Mouse (Mus musculus): ENCODE measurements around the gene Serpina1e. TPM values are rescaled to one million over a fixed set of nuclear protein-coding genes. Genes with fewer than 3 reads are reported as not detected.
"Not testable (repeated sequence)": the region's sequence is repeated elsewhere in the genome, so short reads cannot be mapped to it uniquely, and the experiment has no call there.

The Serpina1e gene
- polyA plus RNA-seq, 1 experiment from 2014 or later: 82.4 TPM

DNA sequence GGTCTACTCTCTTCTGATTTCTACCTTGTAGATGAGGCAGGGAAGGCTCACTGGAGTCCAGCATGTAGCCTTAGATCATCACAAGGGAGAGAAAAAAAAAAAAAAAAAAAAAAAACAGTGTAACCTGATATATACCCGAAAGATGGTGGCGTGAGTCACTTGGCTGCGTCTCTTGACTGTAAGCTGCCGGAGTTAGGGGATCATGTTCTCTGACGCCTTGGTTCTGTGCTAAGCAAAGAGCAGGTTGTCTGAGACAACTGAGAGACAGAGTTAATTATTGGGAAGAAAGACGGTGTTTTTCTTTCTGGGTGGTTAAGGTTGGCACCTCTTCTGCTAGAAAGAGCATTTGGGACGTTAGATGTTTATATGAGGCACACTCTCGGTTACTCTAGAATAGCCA lies 4.1 kb upstream of the Serpina1e start:
- Histone ChIP-seq H3K9ac (no peak overlapping the region), H3K9me3 (replicated peaks) (peaks cover 4% of the 10 kb centered on the region; the same call in 1 of the 2 replicates), H3K36me3 (no peaks in the 10 kb centered on the region), H3K4me2 (no peak overlapping the region), H3K4me3 (replicated peaks) (no peak overlapping the region), H3K27ac (no peak overlapping the region), H3K4me1 (replicated peaks) (0 out of 2 replicates have a peak, but pooled peaks cover 3% of the 10 kb centered on the region), H3K27me3 (no peaks in the 10 kb centered on the region)
- no peak for ATAC-seq (ENCODE audit: low read depth)
- no peak for DNase-seq
- 67% methylated on average over 8 of the region's 8 CpGs for WGBS (ENCODE audit: insufficient replicate concordance)

GRCm38 (mm10) chr12:103962337-103962736 lies 3.6 kb upstream of the Serpina1e start:
- Histone ChIP-seq H3K36me3 (no peaks in the 10 kb centered on the region), H3K9me3 (replicated peaks) (peaks cover 4% of the 10 kb centered on the region; the same call in 1 of the 2 replicates), H3K27ac (no peak overlapping the region), H3K4me2 (no peak overlapping the region), H3K4me1 (replicated peaks) (0 out of 2 replicates have a peak, but pooled peaks cover 3% of the 10 kb centered on the region), H3K27me3 (no peaks in the 10 kb centered on the region), H3K4me3 (replicated peaks) (no peak overlapping the region), H3K9ac (no peak overlapping the region)
- DNase-seq (no peak), ATAC-seq (ENCODE audit: low read depth) (no peak)
- whole genome bisulfite sequencing (ENCODE audit: insufficient replicate concordance): 60% methylated on average over 5 of the region's 5 CpGs

DNA sequence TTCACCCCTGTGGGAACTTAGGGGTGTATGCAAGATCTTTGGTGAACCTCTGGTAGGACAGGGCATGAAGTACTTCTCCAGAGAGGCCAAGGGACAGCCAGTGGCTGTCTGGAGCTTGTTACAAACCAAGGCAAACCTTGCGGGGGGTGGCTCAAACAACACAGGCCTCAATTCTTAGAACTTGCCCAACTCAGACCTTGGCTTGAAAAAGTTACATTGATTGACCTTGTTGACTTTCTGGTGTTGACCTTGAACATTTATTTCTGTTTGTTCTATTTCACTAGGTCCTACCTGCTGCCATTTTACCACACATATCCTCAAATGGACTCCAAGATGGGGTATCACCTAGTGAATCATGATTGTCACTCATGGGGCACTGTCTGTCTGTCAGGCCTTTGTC lies 2.9 kb upstream of the Serpina1e start:
- H3K9ac ChIP-seq: no peak overlapping the region
- H3K4me1 ChIP-seq (replicated peaks): 0 out of 2 replicates have a peak, but pooled peaks cover 3% of the 10 kb centered on the region
- H3K36me3 ChIP-seq: no peaks in the 10 kb centered on the region
- no peak overlapping the region for H3K4me3 ChIP-seq (replicated peaks)
- 63% methylated on average over 1 of the region's 1 CpGs for WGBS (ENCODE audit: insufficient replicate concordance)
- no peaks in the 10 kb centered on the region for H3K27me3 ChIP-seq
- no peak for DNase-seq
- no peak overlapping the region for H3K27ac ChIP-seq
- no peak for ATAC-seq (ENCODE audit: low read depth)
- no peak overlapping the region for H3K4me2 ChIP-seq
- H3K9me3 ChIP-seq (replicated peaks): peaks cover 4% of the 10 kb centered on the region; the same call in 1 of the 2 replicates

GRCm38 (mm10) chr12:103956555-103956954 lies 2.2 kb downstream of the Serpina1e start:
- not testable (repeated sequence) for H3K9me3 ChIP-seq (replicated peaks); H3K36me3 ChIP-seq; DNase-seq; H3K4me1 ChIP-seq (replicated peaks); H3K9ac ChIP-seq; H3K4me3 ChIP-seq (replicated peaks); H3K27me3 ChIP-seq; H3K27ac ChIP-seq; ATAC-seq (ENCODE audit: low read depth)
- 0 out of 2 replicates have a peak overlapping the region, but pooled peaks have one; percentile 6 for H3K4me2 ChIP-seq
- WGBS (ENCODE audit: insufficient replicate concordance): 51% methylated on average over 2 of the region's 2 CpGs

DNA sequence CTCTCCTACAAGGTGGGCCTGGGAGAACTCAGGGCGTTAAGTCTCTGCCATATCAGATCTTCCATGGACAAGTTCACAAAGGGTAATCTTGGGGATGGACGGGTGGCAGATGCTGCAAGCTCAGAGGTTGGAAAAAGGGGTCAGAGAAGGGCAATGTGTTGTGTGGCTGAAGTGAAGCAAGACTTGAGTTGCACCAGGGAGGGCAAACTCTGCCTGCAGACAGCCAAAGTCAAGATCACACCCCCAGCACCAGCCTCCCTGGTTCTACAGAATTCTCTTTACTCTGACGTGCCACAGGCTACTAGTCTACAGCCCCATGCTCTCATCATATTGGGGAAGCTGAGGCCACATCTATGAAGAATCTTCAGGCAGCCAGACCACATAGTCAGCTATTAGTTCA lies 5.8 kb downstream of the Serpina1e start:
- not testable (repeated sequence) for ATAC-seq (ENCODE audit: low read depth); H3K9me3 ChIP-seq (replicated peaks); H3K4me1 ChIP-seq (replicated peaks); H3K36me3 ChIP-seq; DNase-seq; H3K27me3 ChIP-seq; H3K4me2 ChIP-seq; H3K4me3 ChIP-seq (replicated peaks); H3K9ac ChIP-seq; H3K27ac ChIP-seq
- WGBS (ENCODE audit: insufficient replicate concordance): 44% methylated on average over 3 of the region's 3 CpGs

DNA sequence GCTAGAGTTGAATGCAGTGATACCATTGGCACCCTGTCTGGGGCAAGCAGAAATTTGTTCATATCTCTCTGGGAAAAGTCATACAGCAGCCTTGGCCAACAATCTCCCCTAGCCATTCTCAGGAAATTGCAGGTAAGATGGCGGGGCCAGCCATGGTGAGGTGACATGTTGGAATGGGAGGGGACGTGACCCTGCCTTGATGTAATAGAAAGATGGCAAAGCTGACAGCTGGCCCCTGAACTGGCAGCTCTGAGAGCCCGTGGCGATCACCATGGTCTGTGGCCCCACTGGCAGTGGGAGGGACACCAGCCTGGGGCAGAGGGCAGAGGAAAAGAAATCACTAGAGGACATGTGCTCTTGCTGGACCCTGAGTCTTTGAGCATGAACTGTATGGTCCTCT lies 12.5 kb downstream of the Serpina1e start:
- no peak for DNase-seq
- H3K4me2 ChIP-seq: no peak overlapping the region
- no peak for ATAC-seq (ENCODE audit: low read depth)
- no peak overlapping the region for H3K9ac ChIP-seq
- WGBS (ENCODE audit: insufficient replicate concordance): 56% methylated on average over 4 of the region's 4 CpGs
- no peak overlapping the region for H3K4me3 ChIP-seq (replicated peaks)
- no peak overlapping the region for H3K27ac ChIP-seq
- no peaks in the 10 kb centered on the region for H3K36me3 ChIP-seq
- H3K27me3 ChIP-seq: no peaks in the 10 kb centered on the region
- no peaks in the 10 kb centered on the region for H3K4me1 ChIP-seq (replicated peaks)
- H3K9me3 ChIP-seq (replicated peaks): peaks cover 4% of the 10 kb centered on the region; the same call in 1 of the 2 replicates

- H3K9ac ChIP-seq; H3K36me3 ChIP-seq; H3K9me3 ChIP-seq (replicated peaks); H3K4me2 ChIP-seq; H3K27ac ChIP-seq; H3K4me1 ChIP-seq (replicated peaks); H3K4me3 ChIP-seq (replicated peaks); DNase-seq; ATAC-seq (ENCODE audit: low read depth); H3K27me3 ChIP-seq: not testable (repeated sequence)
- 87% methylated on average over 12 of the region's 16 CpGs for WGBS (ENCODE audit: insufficient replicate concordance)
Measured at GRCm38 (mm10) chr12:103909181-103909580, 49.6 kb downstream of the Serpina1e start.

DNA sequence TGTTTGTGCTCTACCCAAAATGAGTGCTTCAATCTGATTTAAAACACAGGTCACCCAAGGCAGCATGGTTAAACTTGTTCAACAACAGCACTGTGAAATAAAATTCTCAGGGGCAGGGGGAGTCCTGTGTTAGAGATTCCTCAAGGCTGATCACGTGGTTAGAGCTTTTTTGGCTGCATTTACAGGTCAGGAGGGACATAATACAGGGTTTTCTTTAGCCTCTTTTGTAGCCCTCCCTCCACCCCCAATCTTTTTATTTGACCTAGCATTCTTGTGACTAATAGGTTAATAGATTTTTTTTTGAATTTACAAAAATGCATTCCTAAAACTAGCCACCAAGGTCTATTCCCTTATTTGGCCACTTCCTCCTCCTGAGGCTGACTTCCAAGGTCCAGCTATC lies 51.0 kb downstream of the Serpina1e start:
- WGBS (ENCODE audit: insufficient replicate concordance): 19% methylated on average over 1 of the region's 1 CpGs

DNA sequence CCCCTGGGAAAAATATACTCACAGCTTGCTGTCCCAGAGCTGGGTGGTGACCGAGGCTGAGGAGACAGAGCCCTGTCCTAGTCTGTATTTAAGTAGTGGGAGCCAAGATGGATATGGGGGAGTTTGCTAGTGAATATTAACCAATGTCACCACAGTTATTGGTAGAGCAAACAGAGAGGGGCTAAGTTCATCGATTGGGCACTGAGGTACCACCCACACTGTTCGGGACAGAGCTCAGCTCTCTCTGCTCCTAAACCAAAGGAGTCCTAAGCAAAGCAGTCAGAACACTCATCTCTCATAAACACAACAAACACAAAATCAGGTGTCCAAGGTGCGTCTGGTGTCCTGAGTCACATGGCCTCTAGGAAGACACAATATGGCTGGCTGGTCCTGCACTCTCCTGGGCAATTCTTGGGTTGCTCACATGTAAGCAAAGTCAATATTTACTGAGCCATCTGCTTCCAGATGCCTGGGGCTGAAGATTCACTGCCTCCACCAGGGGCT lies 53.9 kb downstream of the Serpina1e start, which contains the start of gene Serpina1c:
Gene Serpina1c (minus strand): TSS at position 51 of the 504 bp plus-strand sequence.
- Histone ChIP-seq H3K4me2 (peak within 1 kb of the TSS; percentile 34; the same call in 1 of the 2 replicates), H3K4me3 (replicated peaks) (0 out of 2 replicates have a peak within 1 kb of the TSS, but pooled peaks have one; percentile 4)
- not testable (repeated sequence) for H3K9ac ChIP-seq; H3K27me3 ChIP-seq; ATAC-seq (ENCODE audit: low read depth); H3K4me1 ChIP-seq (replicated peaks); H3K9me3 ChIP-seq (replicated peaks); H3K27ac ChIP-seq; DNase-seq; H3K36me3 ChIP-seq
- 39% methylated on average over 4 of the region's 4 CpGs for WGBS (ENCODE audit: insufficient replicate concordance)

More for the DNA sequence above, 51.0 kb downstream of the Serpina1e start:
- not testable (repeated sequence) for H3K4me2 ChIP-seq; DNase-seq; H3K27me3 ChIP-seq; H3K9ac ChIP-seq; H3K4me1 ChIP-seq (replicated peaks); ATAC-seq (ENCODE audit: low read depth); H3K27ac ChIP-seq; H3K36me3 ChIP-seq; H3K9me3 ChIP-seq (replicated peaks); H3K4me3 ChIP-seq (replicated peaks)

GRCm38 (mm10) chr12:103901929-103902328 lies 56.8 kb downstream of the Serpina1e start:
- not testable (repeated sequence) for H3K27ac ChIP-seq; ATAC-seq (ENCODE audit: low read depth); H3K36me3 ChIP-seq; H3K4me1 ChIP-seq (replicated peaks); H3K4me3 ChIP-seq (replicated peaks); H3K27me3 ChIP-seq; DNase-seq; H3K9ac ChIP-seq; H3K9me3 ChIP-seq (replicated peaks)
- H3K4me2 ChIP-seq: peak overlapping the region; percentile 6
- 68% methylated on average over 3 of the region's 3 CpGs for WGBS (ENCODE audit: insufficient replicate concordance)

All from liver, embryonic 13.5 days (tissue).